Mouse (Mus musculus) CH12.LX (cell line): ENCODE data around the gene Ablim1. TPM values are rescaled to one million over a fixed set of nuclear protein-coding genes. Genes with fewer than 3 reads are reported as not detected.
A peak's percentile ranks its signal among the peaks of the same experiment; 100 is the strongest.

Experiments used
- DNase-seq: peaks from one replicate; pipeline ENCODE4 v3.0.0-alpha.2; 2013; ENCODE audit errors: extremely low read depth
- H3K27ac ChIP-seq: 2 replicates; pipeline ENCODE4 v1.5.1; 2012; ENCODE audit warnings: low read depth, mild to moderate bottlenecking, control low read depth, moderate library complexity; ENCODE audit not compliant: insufficient read depth
- H3K27me3 ChIP-seq: replicated peaks from 2 replicates; pipeline ENCODE3; 2012; ENCODE audit warnings: inconsistent platforms
- H3K36me3 ChIP-seq, 2 experiments: replicated peaks in 1 of 2; 2 replicates each; pipeline versions ENCODE3 to v1.6.1; 2012; ENCODE audit warnings: inconsistent platforms in 1 of 2, low read length in 1 of 2, mild to moderate bottlenecking in 1 of 2, mixed read lengths in 1 of 2, moderate library complexity in 1 of 2; ENCODE audit not compliant: control insufficient read depth in 1 of 2, insufficient read depth in 1 of 2
- H3K4me1 ChIP-seq, 2 experiments: 2 replicates each; pipeline ENCODE4 v1.6.1; 2012; ENCODE audit warnings: inconsistent platforms in 1 of 2, moderate library complexity in 1 of 2; ENCODE audit not compliant: insufficient read depth in 2 of 2, control insufficient read depth in 1 of 2
- H3K4me2 ChIP-seq: 2 replicates; pipeline ENCODE4 v1.6.1; 2012; ENCODE audit warnings: low read depth, mild to moderate bottlenecking, control low read depth; ENCODE audit not compliant: poor library complexity, insufficient read depth, severe bottlenecking
- H3K4me3 ChIP-seq, 3 experiments: fragments of 150-350 bp in 1 of 3; sonication (generic) in 1 of 3; replicated peaks in 1 of 3; 2 replicates each; pipeline versions ENCODE3 to v1.5.1; 2011 to 2012; ENCODE audit warnings: low read depth in 2 of 3, low read length in 2 of 3, mild to moderate bottlenecking in 2 of 3, moderate library complexity in 2 of 3, control low read depth in 1 of 3, improper control_type of control experiment in 1 of 3, inconsistent platforms in 1 of 3, mixed read lengths in 1 of 3; ENCODE audit not compliant: poor library complexity in 1 of 3
- H3K79me2 ChIP-seq: replicated peaks from 2 replicates; pipeline ENCODE4 v1.6.1; 2012; ENCODE audit warnings: mild to moderate bottlenecking, moderate library complexity; ENCODE audit not compliant: control insufficient read depth, poor library complexity, insufficient read depth, severe bottlenecking; ENCODE audit errors: extremely low read depth
- H3K9ac ChIP-seq: 2 replicates; pipeline ENCODE4 v1.6.1; 2012; ENCODE audit warnings: low read depth, mild to moderate bottlenecking, control low read depth, moderate library complexity; ENCODE audit not compliant: insufficient read depth
- H3K9me3 ChIP-seq: replicated peaks from 2 replicates; pipeline ENCODE3; 2012; ENCODE audit warnings: low read length, inconsistent platforms, mixed read lengths
- CHD1 ChIP-seq: IDR thresholded peaks from 2 replicates; pipeline ENCODE4 v1.6.1; 2012; ENCODE audit warnings: low read depth, low read length, improper control_type of control experiment, inconsistent platforms
- CTCF ChIP-seq, 2 experiments: IDR thresholded peaks in 1 of 2; conservative IDR thresholded peaks in 1 of 2; 2 replicates each; pipeline ENCODE4 v1.5.1; 2011 to 2012; ENCODE audit warnings: low read depth in 2 of 2, low read length in 2 of 2, improper control_type of control experiment in 1 of 2, inconsistent platforms in 1 of 2, mild to moderate bottlenecking in 1 of 2, moderate library complexity in 1 of 2
- E2F4 ChIP-seq: IDR thresholded peaks from 2 replicates; pipeline ENCODE4 v1.6.1; 2011; ENCODE audit warnings: low read depth, low read length, improper control_type of control experiment; ENCODE audit not compliant: insufficient replicate concordance
- ELF1 ChIP-seq: IDR thresholded peaks from 2 replicates; pipeline ENCODE4 v1.6.1; 2014; ENCODE audit warnings: low read depth, mild to moderate bottlenecking, inconsistent platforms, low read length, improper control_type of control experiment
- ETS1 ChIP-seq: conservative IDR thresholded peaks from 2 replicates; pipeline ENCODE4 v1.6.1; 2012; ENCODE audit warnings: low read depth, mild to moderate bottlenecking, inconsistent platforms, low read length, improper control_type of control experiment, moderate library complexity
- GABPA ChIP-seq: IDR thresholded peaks from 2 replicates; pipeline ENCODE4 v1.6.1; 2012; ENCODE audit warnings: low read depth, low read length, improper control_type of control experiment, inconsistent platforms; ENCODE audit not compliant: insufficient replicate concordance
- IRF4 ChIP-seq: IDR thresholded peaks from 2 replicates; pipeline ENCODE4 v1.6.1; 2014; ENCODE audit warnings: low read depth, mild to moderate bottlenecking, inconsistent platforms, low read length, improper control_type of control experiment
- JUND ChIP-seq: conservative IDR thresholded peaks from 2 replicates; pipeline ENCODE4 v1.6.1; 2011; ENCODE audit warnings: low read depth, low read length, improper control_type of control experiment
- KAT2A ChIP-seq: IDR thresholded peaks from 2 replicates; pipeline ENCODE4 v1.6.1; 2012; ENCODE audit warnings: low read length, improper control_type of control experiment, inconsistent platforms; ENCODE audit not compliant: insufficient replicate concordance
- MAX ChIP-seq: IDR thresholded peaks from 2 replicates; pipeline ENCODE4 v1.6.1; 2011; ENCODE audit warnings: low read length, improper control_type of control experiment
- MEF2A ChIP-seq: IDR thresholded peaks from 2 replicates; pipeline ENCODE4 v1.6.1; 2014; ENCODE audit warnings: low read depth, mild to moderate bottlenecking, inconsistent platforms, low read length, improper control_type of control experiment, borderline replicate concordance
- MYC ChIP-seq: IDR thresholded peaks from 2 replicates; pipeline ENCODE4 v1.6.1; 2011; ENCODE audit warnings: low read depth, mild to moderate bottlenecking, improper control_type of control experiment, low read length
- NELFE ChIP-seq: IDR thresholded peaks from 2 replicates; pipeline ENCODE4 v1.6.1; 2011; ENCODE audit warnings: low read depth, low read length, improper control_type of control experiment
- NRF1 ChIP-seq: IDR thresholded peaks from 2 replicates; pipeline ENCODE4 v1.6.1; 2014; ENCODE audit warnings: low read depth, mild to moderate bottlenecking, inconsistent platforms, low read length, improper control_type of control experiment, moderate library complexity
- PAX5 ChIP-seq: IDR thresholded peaks from 2 replicates; pipeline ENCODE4 v1.6.1; 2012; ENCODE audit warnings: low read length, inconsistent platforms, mixed read lengths
- POLR2A ChIP-seq: IDR thresholded peaks from 2 replicates; pipeline ENCODE4 v1.6.1; 2011; ENCODE audit warnings: low read depth, mild to moderate bottlenecking, improper control_type of control experiment, low read length
- POLR2AphosphoS2 ChIP-seq: IDR thresholded peaks from 2 replicates; pipeline ENCODE4 v1.6.1; 2011; ENCODE audit warnings: low read depth, low read length, improper control_type of control experiment
- RAD21 ChIP-seq: IDR thresholded peaks from 2 replicates; pipeline ENCODE4 v1.6.1; 2011; ENCODE audit warnings: low read depth, mild to moderate bottlenecking, low read length, improper control_type of control experiment, moderate library complexity
- SIN3A ChIP-seq: IDR thresholded peaks from 2 replicates; pipeline ENCODE4 v1.6.1; 2012; ENCODE audit warnings: low read length, improper control_type of control experiment, inconsistent platforms
- SMC3 ChIP-seq: IDR thresholded peaks from 2 replicates; pipeline ENCODE4 v1.6.1; 2011; ENCODE audit warnings: low read depth, low read length, improper control_type of control experiment
- UBTF ChIP-seq: IDR thresholded peaks from 2 replicates; pipeline ENCODE4 v1.6.1; 2012; ENCODE audit warnings: low read depth, mild to moderate bottlenecking, inconsistent platforms, low read length, improper control_type of control experiment, moderate library complexity
- ZC3H11A ChIP-seq: IDR thresholded peaks from 2 replicates; pipeline ENCODE4 v1.6.1; 2012; ENCODE audit warnings: low read depth, mild to moderate bottlenecking, inconsistent platforms, low read length, improper control_type of control experiment
- dilution Hi-C: fragments of 300-500 bp; cut with MboI; formaldehyde crosslinking; loops from 2 replicates; pipeline ENCODE4 v1.14.3; 2020; ENCODE audit warnings: low sequenced_read_pairs; ENCODE audit not compliant: extremely low pct_unique_long_range_greater_than_20kb, extremely low pct_ligation_motif_present
- in situ Hi-C: fragments of 300-500 bp; cut with MboI; formaldehyde crosslinking; loops from 3 replicates; pipeline ENCODE4 v1.14.3; 2019; ENCODE audit warnings: low sequenced_read_pairs, low pct_ligation_motif_present, low pct_unique_long_range_greater_than_20kb, mixed read lengths
- polyA plus RNA-seq: library from polyadenylated mRNA; unstranded; fragments of >175 nt; gene quantifications from 2 replicates; pipeline ENCODE4 v1.2.1, GENCODE M21; 2012; ENCODE audit warnings: low read depth; ENCODE audit not compliant: insufficient read length
- total RNA-seq, 2 experiments: library from RNA; depleted of rRNA; stranded (reverse); fragments of 300-350 nt in 1 of 2; fragments of >200 nt in 1 of 2; gene quantifications; 2 replicates each; pipeline ENCODE4 v1.2.3; 2012 to 2014

Gene Ablim1
- total and polyA plus RNA-seq, 3 experiments, result 0.85 to 2.4 (median 2.0) TPM

DNA sequence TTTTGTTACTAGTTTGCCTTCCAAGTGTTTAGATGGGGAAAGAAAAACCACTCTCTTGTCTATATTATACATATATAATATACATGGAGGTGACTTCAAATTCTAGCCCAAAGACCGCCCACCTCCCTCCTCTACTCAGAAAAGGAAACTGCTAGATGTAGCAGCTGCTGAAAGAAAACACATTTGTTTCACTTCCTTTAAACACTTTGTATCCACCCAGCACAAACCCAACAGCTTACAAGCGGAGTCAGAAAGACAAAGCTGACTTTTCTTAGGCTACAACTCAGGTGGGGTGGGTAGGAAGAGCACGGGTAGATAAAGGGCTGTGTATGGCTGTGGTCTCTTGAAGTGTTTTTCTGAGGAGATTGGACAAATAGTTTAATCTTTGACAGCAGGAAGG lies 242.0 kb downstream of the Ablim1 start (continued):
- TF ChIP-seq IRF4 (peak; percentile 94), KAT2A (no peak), SMC3 (no peak), MAX (0 out of 2 replicates have a peak, but pooled peaks have one; percentile 18), POLR2A (no peak), CHD1 (no peak), ETS1 (peak; percentile 55; the same call in 1 of the 2 replicates), MEF2A (0 out of 2 replicates have a peak, but pooled peaks have one; percentile 30), UBTF (no peak), POLR2AphosphoS2 (no peak), SIN3A (peak; percentile 84)

DNA sequence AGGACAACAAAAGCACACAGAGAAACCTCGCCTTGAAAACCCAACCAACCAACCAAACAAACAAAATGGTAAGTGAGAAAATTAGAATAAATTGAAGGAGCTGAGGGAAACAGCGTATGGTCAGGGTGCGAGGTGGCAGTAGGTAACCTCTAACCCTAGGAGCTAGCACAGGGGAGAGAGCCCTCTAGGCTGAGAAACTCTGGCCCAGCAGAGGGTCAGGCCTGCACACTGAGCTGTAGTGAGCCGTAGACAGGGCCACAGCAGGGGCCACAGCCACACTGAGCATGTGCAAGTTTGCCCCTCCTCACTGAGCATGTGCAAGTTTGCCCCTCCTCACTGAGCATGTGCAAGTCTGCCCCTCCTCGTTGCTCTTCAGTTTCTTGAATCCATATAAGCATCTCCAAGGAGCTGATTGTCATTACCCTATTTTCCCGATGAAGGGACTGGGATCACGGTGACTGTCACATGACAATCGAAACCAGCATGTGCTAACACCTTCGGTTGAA lies 247.6 kb downstream of the Ablim1 start:
- dilution Hi-C loops, result no loop called here
- H3K27ac ChIP-seq, result no peak overlapping the region
- no peak overlapping the region for H3K4me2 ChIP-seq
- no peaks in the 10 kb centered on the region for H3K27me3 ChIP-seq
- H3K9me3 ChIP-seq, result no peaks in the 10 kb centered on the region
- no peak overlapping the region for H3K9ac ChIP-seq
- peaks cover 0 to 3% of the 10 kb centered on the region in 2 experiments for H3K36me3 ChIP-seq
- TF ChIP-seq NELFE, result no peak
- TF ChIP-seq KAT2A, result no peak
- TF ChIP-seq ELF1, result no peak
- peak; percentile 85 for TF ChIP-seq NRF1
- TF ChIP-seq, all 38 proteins: peak for 1
- in situ Hi-C loops, result loop anchor here (5.0 kb wide), 1 partner anchor 70 kb away; no protein-coding TSS in a partner anchor
- no peak for DNase-seq
- Histone ChIP-seq H3K4me1 (peaks cover 0 to 27% of the 10 kb centered on the region in 2 experiments; a peak in 3 of 4 replicates), H3K4me3 (no peak overlapping the region), H3K79me2 (no peaks in the 10 kb centered on the region)

DNA sequence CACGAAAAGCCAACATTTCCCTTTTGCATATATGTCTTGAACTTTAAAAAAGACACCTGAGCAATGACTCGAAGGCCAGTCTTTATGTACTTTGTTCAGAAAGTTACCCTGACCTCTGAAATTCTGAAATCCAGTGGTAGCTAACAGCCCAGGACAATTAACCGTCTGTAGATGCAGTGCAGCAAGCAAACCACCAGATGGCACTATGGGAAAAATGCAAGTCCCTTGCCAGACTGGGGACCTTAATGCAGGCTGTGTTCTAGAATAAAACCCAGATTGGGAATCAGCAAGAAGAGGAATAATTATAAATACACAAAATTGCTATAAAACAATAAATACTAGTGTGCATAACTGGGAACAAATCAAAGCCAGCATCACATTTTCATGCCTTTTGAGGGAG lies 248.4 kb downstream of the Ablim1 start:
- DNase-seq, result peak; percentile 57
- in situ Hi-C loops, result loop anchor here (5.0 kb wide), 1 partner anchor 71 kb away; no protein-coding TSS in a partner anchor

More for the DNA sequence above, 248.4 kb downstream of the Ablim1 start:
- dilution Hi-C loops, result no loop called here
- Histone ChIP-seq H3K79me2 (no peaks in the 10 kb centered on the region), H3K36me3 (peaks cover 0 to 3% of the 10 kb centered on the region in 2 experiments), H3K9ac (no peak overlapping the region), H3K4me1 (peaks cover 0 to 21% of the 10 kb centered on the region in 2 experiments; a peak in 3 of 4 replicates), H3K27me3 (no peaks in the 10 kb centered on the region), H3K27ac (no peak overlapping the region), H3K4me3 (no peak overlapping the region), H3K4me2 (no peak overlapping the region), H3K9me3 (no peaks in the 10 kb centered on the region)
- 0 out of 2 replicates have a peak, but pooled peaks have one; percentile 31 for TF ChIP-seq IRF4
- no peak for TF ChIP-seq PAX5
- TF ChIP-seq MEF2A, result no peak
- peak; percentile 85 for TF ChIP-seq RAD21
- no peak for TF ChIP-seq UBTF
- peak; percentile 77 for TF ChIP-seq ZC3H11A
- TF ChIP-seq SMC3, result peak; percentile 97
- no peak for TF ChIP-seq POLR2A
- TF ChIP-seq CTCF (conservative IDR thresholded peaks at IDR 0.05 in 1 of 2, IDR thresholded peaks at IDR 0.05 in 1 of 2; ENCODE audit: low read depth in 2 of 2, low read length in 2 of 2), result peak; percentile 75 to 93
- no peak for TF ChIP-seq E2F4
- no peak for TF ChIP-seq MYC
- TF ChIP-seq GABPA, result no peak
- no peak for TF ChIP-seq JUND
- no peak for TF ChIP-seq ETS1
